Mouse (Mus musculus): Measurements from ENCODE around the gene Adcy7.

The Adcy7 gene

GRCm38 (mm10) chr8:88273051-88273430 is 838 bp downstream of the Adcy7 start:
- no peak for DNase-seq (ENCODE audit: low spot score in 2 of 2)

- DNase-seq (ENCODE audit: low spot score in 2 of 2), result no peak
Measured at GRCm38 (mm10) chr8:88274090-88274489, 1.9 kb downstream of the Adcy7 start.

GRCm38 (mm10) chr8:88279220-88279619 is 7.0 kb downstream of the Adcy7 start:
- DNase-seq (ENCODE audit: low spot score in 2 of 2), result no peak

DNA sequence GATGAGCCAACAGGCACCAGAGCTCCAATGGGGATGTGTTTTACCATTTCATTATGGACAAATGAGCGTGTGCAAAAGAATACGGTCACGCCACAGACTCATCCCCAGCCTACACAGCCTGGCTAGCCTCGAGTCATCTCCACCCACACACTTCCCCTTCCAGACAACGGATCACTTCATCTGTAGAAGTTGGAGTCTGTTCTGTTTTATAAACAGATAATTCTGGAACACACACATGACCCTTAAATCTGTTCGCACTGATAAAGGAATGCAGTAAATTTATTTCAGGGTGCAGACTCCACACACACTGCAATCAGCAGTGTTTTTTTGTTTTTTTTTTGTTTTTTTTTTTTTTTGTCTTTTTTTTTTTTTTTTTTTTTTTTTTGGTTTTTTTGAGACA is 7.5 kb downstream of the Adcy7 start:
- DNase-seq (ENCODE audit: low spot score in 2 of 2), result peak in 1 of 2 experiments; percentile 31

GRCm38 (mm10) chr8:88280904-88281303 is 8.7 kb downstream of the Adcy7 start:
- DNase-seq (ENCODE audit: low spot score in 2 of 2), result no peak

DNA sequence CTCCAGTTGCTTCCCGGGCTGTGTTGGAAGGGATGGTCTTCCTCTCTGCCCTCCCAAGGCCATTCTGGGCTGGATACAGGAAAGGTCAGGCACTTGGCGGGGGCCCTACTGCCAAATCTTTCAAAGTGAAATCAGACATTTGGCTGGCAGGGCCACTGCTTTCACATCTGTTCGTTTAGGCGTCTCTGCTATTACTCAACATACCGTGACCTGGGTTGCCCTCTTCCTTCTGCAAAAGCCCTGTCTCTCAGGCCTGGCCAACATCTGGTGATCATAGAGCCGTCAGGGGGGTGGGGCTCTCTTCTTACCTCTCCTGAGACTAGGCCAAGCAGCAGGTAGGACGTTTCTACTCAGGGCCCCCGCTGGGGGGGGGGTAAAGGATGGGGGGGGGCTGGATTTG is 10.5 kb downstream of the Adcy7 start:
- peak; percentile 80 to 83 for DNase-seq (ENCODE audit: low spot score in 2 of 2)

- no peak for DNase-seq (ENCODE audit: low spot score in 2 of 2)
Measured at GRCm38 (mm10) chr8:88283243-88284115, 11.3 kb downstream of the Adcy7 start.

- DNase-seq (ENCODE audit: low spot score in 2 of 2), result no peak
Measured at GRCm38 (mm10) chr8:88284738-88285137, 12.5 kb downstream of the Adcy7 start.

DNA sequence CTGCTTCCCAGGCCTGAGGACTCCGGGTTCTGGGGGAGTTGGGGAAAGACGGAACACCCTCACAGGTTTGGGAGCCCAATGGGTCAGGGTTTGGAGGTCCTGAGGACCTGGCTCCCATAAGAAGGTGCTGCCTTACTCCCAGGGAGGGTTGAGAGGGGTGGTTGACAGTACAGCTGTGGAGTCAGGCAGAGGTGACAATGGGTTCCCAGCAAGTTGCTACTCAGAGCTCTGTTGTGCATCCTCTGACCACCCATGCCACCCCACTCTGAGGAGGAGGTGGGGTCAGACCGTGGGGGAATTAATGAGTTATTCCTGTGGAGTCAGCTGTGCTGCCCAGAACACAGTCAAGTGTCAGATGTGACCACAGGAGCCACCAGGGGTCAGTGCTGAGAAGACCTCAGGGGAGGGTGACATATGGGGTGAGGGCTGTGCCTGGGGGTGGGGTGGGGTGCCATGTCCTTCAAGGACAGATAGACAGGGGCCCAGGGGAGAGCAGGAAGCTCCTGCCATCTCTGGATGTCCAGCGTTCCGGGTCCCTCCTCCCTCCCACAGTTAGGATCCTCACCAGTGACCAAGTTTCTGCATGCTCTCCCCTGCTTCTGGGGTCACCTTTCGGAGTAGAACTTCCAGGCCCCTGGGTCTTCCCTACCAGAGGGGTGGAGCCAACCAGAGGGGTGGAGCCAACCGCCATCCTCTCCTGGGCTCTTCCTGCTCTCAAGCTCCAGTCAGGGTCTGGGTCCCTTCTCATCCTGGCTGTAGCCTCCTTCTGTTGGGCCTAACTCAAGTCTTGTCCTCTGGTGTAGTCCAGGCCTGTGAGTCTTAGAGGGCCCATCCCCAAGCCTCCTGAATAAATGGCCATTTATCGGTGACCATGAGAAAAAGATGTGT is 13.5 kb downstream of the Adcy7 start:
- DNase-seq (ENCODE audit: low spot score in 2 of 2), result no peak

DNA sequence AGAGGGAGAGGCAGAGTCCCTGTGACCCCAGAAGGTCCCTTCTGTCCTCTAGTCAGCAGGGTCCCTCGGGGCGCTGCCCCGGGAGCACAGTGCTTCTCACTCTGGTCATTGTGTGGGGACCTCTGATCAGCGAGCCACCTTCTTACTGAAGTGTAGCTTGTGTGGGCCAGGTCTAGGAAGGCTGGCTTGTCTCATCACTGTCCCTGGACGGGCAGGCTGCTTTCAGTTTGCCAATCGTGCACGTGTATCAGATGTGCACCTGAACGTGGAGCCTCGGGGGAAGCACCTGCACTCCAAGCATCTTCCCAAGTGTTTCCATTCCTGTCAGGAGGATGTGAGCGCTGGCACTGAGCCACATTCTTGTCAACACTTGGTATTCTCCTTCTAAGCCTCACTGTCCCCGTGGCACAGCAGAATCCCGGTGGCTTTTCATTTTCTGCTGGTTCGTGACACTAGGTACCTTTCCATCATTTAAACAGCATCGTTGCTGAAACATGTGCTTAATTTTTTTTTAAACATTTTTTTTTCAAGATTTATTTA is 14.3 kb downstream of the Adcy7 start:
- no peak for DNase-seq (ENCODE audit: low spot score in 2 of 2)

- DNase-seq (ENCODE audit: low spot score in 2 of 2), result peak; percentile 71
Measured at GRCm38 (mm10) chr8:88288622-88289242, 16.5 kb downstream of the Adcy7 start.

- peak; percentile 58 to 61 for DNase-seq (ENCODE audit: low spot score in 2 of 2)
Measured at GRCm38 (mm10) chr8:88289901-88290300, 17.7 kb downstream of the Adcy7 start.

- DNase-seq (ENCODE audit: low spot score in 2 of 2), result peak; percentile 62 to 67
Measured at GRCm38 (mm10) chr8:88290326-88291304, 18.4 kb downstream of the Adcy7 start.

DNA sequence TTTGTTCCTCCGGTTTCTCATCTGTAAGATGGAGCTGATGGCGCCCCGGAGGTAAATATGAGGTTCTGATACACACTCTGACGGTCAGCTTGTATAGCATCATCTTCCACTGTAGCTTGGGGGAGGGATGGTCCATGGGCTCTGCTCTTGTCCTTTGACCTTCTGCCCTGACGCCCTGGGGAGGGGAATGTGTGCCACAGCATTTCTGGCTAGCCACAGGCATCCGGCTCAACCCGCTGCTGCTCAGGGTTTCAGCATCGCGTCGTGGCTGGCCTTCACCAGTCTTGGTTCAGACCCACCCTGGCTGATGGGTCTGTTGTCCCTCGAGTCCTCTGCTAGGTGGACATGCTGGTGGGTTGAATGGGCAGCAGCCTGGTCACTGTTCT is 19.1 kb downstream of the Adcy7 start:
- no peak for DNase-seq (ENCODE audit: low spot score in 2 of 2)

- no peak for DNase-seq (ENCODE audit: low spot score in 2 of 2)
Measured at GRCm38 (mm10) chr8:88292926-88293325, 20.7 kb downstream of the Adcy7 start.

GRCm38 (mm10) chr8:88293590-88294356 is 21.6 kb downstream of the Adcy7 start:
- peak; percentile 86 to 87 for DNase-seq (ENCODE audit: low spot score in 2 of 2)

- no peak for DNase-seq (ENCODE audit: low spot score in 2 of 2)
Measured at GRCm38 (mm10) chr8:88294977-88295376, 22.8 kb downstream of the Adcy7 start.

DNA sequence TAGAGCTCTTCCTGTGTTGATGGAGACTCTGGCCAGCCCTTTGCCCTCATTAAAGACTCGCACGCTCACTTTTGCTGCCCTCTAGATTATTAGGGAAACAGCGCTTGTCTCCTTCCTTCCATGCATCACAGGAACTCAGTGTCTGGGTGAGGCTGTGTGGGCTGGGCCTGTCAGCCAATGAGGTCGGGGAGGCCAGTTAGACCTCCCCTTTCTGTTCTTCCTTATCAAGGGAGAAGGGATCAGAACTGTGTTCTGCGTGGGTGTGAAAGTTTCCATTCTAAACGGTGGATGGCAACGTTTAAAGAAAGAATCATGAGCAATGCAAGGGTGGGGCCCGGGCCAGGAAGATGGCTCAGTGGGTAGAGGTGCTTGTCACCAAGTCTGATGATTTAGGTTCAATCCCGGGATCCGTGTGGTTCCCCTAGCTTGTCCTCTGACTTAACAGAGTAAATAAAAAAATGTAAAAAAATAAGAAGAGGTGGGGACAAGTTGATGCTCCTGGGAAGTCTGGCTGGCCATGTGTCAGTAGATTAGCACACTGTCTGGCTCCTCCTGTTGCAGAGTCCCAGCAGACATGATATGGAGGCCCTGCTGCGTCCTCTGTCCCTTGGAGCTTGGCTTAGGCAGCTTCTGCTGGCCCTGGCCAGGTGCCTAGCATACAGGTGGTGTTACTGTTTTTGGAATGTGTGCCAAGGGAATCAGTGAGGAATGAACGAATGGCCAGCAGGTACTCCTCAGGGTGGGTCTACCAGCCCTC is 26.0 kb downstream of the Adcy7 start:
- peak; percentile 51 to 58 for DNase-seq (ENCODE audit: low spot score in 2 of 2)

- no peak for DNase-seq (ENCODE audit: low spot score in 2 of 2)
Measured at GRCm38 (mm10) chr8:88298733-88299103, 26.5 kb downstream of the Adcy7 start.
